Mouse (Mus musculus) ovary, postnatal 14 days (tissue): ENCODE data around the gene Zdhhc4.

Source experiments
- DNase-seq: peaks from one replicate; pipeline ENCODE4 v3.0.0; 2022; ENCODE audit warnings: low spot score

Gene Zdhhc4

GRCm38 (mm10) chr5:143333872-143334271 is 4.8 kb upstream of the Zdhhc4 start:
- DNase-seq, result peak; percentile 67

DNA sequence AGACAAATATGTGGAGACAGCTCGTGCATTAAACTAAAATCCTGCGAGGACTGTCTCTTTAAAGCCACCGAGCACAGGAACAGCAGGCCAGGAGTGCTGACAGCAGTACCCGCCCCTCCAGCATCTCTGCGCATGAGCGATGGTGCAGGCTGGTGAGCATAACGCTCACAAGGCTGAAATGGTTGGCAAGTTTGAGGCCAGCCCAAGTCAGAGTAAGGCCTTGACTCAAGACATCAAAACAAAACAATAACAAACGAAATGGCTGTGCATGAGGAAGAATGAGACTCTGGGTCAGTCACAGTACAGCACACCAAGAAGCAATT is 11.8 kb downstream of the Zdhhc4 start:
- DNase-seq, result no peak

DNA sequence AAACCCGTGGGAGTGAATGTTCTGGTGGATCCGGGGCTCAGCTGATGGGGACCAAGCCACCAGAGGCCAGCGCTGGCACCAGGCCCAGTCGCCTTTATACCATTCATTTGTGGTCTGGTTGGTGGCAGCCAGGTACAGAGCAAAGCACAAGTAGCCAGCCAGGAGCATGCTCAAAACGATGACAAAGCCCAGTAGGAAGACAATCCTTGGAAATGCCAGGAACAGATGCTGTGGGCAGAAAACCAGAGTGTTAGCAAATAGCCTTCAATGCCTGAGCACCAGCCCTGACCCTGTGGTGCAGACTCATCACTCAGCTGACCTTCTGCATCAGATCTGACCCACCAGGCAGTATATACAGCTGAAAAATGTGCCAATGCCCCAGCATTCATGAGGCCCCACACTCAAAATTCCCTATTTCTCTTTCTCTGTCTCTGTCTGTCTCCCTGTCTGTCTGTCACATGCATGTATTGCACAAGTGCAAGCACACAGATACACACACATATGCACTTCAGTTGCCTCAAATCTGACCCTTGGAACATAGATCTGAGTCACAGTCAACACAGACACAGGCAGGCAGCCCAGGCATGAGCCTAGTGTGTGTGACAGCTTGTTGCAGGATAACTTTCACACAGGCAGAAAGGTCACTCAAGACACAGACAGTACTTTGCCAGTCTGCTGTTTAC is 12.3 kb downstream of the Zdhhc4 start:
- DNase-seq, result no peak

- DNase-seq, result no peak
Observed at GRCm38 (mm10) chr5:143315514-143315888, 13.6 kb downstream of the Zdhhc4 start.

GRCm38 (mm10) chr5:143314730-143315513 is 14.1 kb downstream of the Zdhhc4 start, which contains the start of gene E130309D02Rik:
Gene E130309D02Rik, minus strand, starts transcription at chr5:143315360.
- peak; percentile 90 for DNase-seq

- DNase-seq, result no peak
Observed at GRCm38 (mm10) chr5:143314183-143314729, 14.8 kb downstream of the Zdhhc4 start.

DNA sequence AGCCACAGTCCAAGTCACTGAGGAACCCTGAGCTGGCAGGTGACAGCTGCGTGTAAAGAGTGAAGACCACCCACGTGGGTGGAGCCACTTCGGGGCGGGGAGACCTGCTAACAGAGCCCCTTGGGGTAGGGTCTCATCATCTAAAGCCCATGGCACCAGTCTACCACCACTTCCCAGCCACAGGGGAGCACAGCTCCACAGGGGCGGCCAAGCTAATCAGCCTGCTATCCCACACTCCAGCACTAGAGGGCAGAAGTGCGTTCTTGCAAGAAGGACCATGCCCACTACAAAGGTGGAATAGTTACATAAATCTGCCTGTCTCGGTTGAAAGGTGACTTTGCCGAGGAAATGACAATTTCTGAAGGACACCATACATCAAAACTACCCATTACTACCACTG is 17.2 kb downstream of the Zdhhc4 start:
- DNase-seq, result peak; percentile 75

- no peak for DNase-seq
Observed at GRCm38 (mm10) chr5:143309916-143310315, 19.1 kb downstream of the Zdhhc4 start.

GRCm38 (mm10) chr5:143308825-143309224 is 20.2 kb downstream of the Zdhhc4 start:
- no peak for DNase-seq

DNA sequence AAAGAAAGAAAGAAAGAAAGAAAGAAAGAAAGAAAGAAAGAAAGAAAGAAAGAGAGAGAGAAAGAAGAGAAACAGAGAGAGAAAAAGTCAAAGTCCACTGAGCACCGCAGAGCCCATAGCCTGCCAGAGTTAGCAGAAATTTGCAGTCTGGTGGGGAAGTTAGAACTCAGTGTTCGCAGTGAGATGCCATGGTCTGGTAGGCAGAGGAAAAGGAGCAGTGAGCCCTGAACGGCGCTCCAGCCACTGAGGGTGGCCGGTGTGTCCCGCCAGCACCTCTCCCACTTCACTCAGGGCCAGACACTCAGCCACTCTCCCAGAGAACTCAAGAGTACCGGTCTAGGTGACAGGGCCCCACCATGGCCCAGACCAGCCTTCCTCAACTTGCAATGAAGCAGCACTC is 24.8 kb downstream of the Zdhhc4 start:
- no peak for DNase-seq

DNA sequence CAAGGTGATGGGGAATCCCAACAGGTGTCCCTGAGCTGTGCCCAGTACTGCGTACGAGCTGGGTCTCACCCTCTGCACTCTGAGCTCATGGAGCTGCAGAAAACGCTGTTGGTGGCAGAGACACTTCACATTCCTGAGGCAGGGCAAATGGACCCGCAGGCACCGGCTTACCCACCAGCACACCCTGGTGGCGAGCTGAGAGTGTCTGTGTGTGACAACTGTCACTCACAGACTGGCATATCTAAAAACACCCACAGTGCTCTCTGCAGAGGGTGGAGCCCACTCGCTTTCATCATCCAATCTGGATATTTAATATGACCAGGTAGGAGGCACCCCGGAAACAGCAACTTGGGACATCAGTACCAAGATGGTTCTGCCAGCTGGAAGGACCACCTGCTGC is 27.8 kb downstream of the Zdhhc4 start:
- DNase-seq, result no peak

- peak; percentile 45 for DNase-seq
Observed at GRCm38 (mm10) chr5:143299686-143300085, 29.4 kb downstream of the Zdhhc4 start.

DNA sequence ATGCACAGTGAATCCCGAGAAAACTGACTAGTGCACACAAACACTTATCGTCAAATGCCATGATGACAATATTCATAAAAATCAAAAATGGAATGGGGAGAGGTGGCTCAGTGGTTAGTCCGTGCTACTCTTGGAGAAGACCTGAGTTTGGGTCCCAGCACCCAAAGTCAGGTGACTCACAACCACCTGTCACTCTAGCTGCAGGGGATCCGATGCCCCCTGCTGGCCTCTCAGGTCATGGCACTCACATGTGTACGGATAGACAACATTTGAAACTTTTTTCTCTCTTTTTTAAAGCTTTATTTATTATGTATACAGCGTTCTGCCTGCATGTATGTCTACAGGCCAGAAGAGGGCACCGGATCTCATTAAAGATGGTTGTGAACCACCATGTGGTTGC is 30.7 kb downstream of the Zdhhc4 start:
- DNase-seq, result no peak

DNA sequence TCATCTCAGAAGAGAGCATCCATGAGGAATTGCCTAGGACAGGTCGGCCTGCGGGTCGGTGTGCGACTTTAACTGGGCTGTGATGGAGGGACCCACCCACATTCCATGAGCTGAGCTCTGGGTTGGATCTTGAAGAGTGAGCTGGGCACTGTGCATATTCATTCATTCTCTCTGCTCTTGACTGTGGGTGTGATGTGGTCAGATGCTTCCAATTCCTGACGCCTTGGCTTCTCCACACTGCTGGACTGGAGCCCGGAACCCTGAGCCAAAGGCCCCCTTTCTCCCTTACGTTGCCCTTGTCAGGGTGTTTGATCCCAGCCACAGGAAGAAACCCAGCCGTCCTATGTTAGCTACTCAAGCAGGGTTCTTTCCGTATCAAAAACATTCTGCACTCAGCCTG is 31.1 kb downstream of the Zdhhc4 start:
- DNase-seq, result no peak

DNA sequence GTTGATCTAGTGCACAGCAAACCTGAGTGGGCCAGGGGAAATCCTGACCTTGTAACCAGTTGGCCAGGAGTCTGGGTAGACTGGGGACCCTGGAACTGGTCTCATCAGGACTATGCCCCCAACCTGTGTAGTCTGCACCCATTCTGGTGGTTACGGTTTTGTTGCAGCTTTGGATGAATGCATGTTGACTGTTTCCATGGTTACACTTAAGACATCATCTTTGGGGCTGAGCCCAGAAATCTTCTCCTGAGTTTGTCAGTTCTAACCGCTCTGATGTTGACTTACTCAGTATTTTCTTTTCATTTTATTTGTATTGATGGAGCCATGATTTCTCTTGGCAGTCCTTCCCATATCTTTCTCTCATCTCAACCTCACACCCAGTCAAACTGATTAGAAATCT is 33.7 kb downstream of the Zdhhc4 start:
- DNase-seq, result no peak

GRCm38 (mm10) chr5:143294862-143295261 is 34.2 kb downstream of the Zdhhc4 start:
- DNase-seq, result no peak

GRCm38 (mm10) chr5:143293404-143293803 is 35.7 kb downstream of the Zdhhc4 start, which contains the start of gene Zfp853:
Gene Zfp853, minus strand, starts transcription at chr5:143293623.
- no peak for DNase-seq

DNA sequence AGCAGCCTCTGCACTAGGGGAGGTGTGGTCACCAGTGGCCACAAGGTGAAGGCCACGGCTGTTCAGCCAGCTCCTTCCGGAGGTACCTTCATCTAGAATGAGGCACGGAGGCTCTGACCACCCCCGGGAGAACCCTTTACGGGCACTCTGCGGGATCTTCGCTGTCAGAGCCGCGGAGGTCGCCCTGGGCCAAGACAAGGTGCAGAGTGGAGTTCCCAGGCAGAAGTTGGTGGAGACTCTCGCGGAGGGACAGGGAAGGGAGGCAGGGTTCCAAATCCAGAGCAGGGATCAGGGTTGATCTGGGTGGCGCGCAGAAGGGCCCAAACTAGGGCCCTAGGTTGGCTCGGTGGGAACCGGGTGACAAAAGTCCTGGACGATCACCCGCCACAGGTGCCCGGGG is 36.2 kb downstream of the Zdhhc4 start:
- no peak for DNase-seq

GRCm38 (mm10) chr5:143289299-143289698 is 39.8 kb downstream of the Zdhhc4 start:
- no peak for DNase-seq

DNA sequence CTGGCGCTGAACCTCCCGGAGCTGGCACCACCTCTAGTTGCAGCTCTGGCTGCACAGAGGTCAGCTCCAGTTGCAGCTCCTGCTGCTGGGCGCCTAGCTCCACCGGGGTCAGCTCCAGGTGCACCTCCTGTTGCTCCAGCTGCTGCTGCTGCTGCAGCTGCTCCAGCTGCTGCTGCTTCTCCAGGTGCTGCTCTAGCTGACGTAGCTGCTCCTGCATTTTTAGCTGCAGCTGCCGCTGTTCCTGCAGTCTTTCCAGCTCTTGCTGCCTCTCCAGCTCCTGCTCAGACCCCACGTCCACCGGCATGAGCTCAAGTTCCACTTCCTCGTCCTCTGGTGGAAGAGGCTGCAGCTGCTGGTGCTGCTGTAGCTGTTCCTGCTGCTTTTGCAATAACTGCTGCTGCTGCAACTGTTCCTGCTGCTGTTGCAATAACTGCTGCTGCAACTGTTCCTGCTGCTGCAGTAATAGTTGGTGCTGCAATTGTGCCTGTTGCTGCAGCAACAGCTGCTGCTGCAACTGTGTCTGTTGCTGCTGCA is 40.6 kb downstream of the Zdhhc4 start:
- no peak for DNase-seq

- no peak for DNase-seq
Observed at GRCm38 (mm10) chr5:143287774-143288328, 41.2 kb downstream of the Zdhhc4 start.

DNA sequence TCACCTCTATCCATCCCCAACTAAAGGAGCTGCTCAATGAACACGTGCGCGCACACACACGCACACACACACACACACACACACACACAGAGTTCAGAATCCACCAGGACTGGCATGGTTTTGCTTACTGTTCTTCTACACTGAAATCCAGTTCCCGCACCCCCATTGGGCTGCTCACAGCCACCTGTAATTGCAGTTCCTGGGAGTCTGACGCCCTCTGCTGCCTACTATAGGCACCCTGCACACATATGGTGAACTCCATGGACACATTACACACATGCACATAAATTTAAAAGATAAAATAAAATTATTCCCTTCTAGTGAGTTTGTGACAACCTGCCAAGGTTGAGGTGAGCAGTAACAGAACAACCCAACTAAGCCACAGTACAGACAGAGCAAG is 44.3 kb downstream of the Zdhhc4 start:
- no peak for DNase-seq

- no peak for DNase-seq
Observed at GRCm38 (mm10) chr5:143279247-143279646, 49.8 kb downstream of the Zdhhc4 start.
